Mouse (Mus musculus) thymus, postnatal 14 days (tissue): ENCODE measurements around the gene Acaa1a.
"Not testable (repeated sequence)": the region's sequence is repeated elsewhere in the genome, so short reads cannot be mapped to it uniquely, and the experiment has no call there.

Experiments used
- DNase-seq: peaks from one replicate; pipeline ENCODE4 v3.0.0; 2021

Acaa1a gene

GRCm38 (mm10) chr9:119340212-119340580 lies 720 bp downstream of the Acaa1a start:
- DNase-seq: no peak

GRCm38 (mm10) chr9:119340909-119341816 lies 1.7 kb downstream of the Acaa1a start, which contains the start of gene Myd88:
Myd88 (minus strand) TSS chr9:119341411.
- peak; percentile 94 for DNase-seq

GRCm38 (mm10) chr9:119342728-119343127 lies 3.3 kb downstream of the Acaa1a start:
- DNase-seq: no peak

GRCm38 (mm10) chr9:119346376-119346775 lies 6.9 kb downstream of the Acaa1a start:
- no peak for DNase-seq

- DNase-seq: no peak
Measured at GRCm38 (mm10) chr9:119350531-119350930, 11.1 kb downstream of the Acaa1a start.

- no peak for DNase-seq
Measured at GRCm38 (mm10) chr9:119350947-119351705, 11.7 kb downstream of the Acaa1a start.

- DNase-seq: peak; percentile 79
Measured at GRCm38 (mm10) chr9:119352060-119352459, 12.6 kb downstream of the Acaa1a start.

- DNase-seq: no peak
Measured at GRCm38 (mm10) chr9:119353926-119354325, 14.4 kb downstream of the Acaa1a start.

GRCm38 (mm10) chr9:119355943-119356342 lies 16.5 kb downstream of the Acaa1a start:
- DNase-seq: no peak

GRCm38 (mm10) chr9:119357331-119358057 lies 18.0 kb downstream of the Acaa1a start, which contains the start of gene Xylb:
Xylb (plus strand) TSS chr9:119357381.
- peak; percentile 93 for DNase-seq

GRCm38 (mm10) chr9:119358058-119358429 lies 18.6 kb downstream of the Acaa1a start:
- DNase-seq: no peak

GRCm38 (mm10) chr9:119361416-119361815 lies 21.9 kb downstream of the Acaa1a start:
- DNase-seq: no peak

- no peak for DNase-seq
Measured at GRCm38 (mm10) chr9:119363229-119363628, 23.8 kb downstream of the Acaa1a start.

GRCm38 (mm10) chr9:119365284-119365683 lies 25.8 kb downstream of the Acaa1a start, which contains the start of gene Slc22a14:
Slc22a14 (minus strand) TSS chr9:119365553.
- no peak for DNase-seq

- no peak for DNase-seq
Measured at GRCm38 (mm10) chr9:119368367-119368766, 28.9 kb downstream of the Acaa1a start.

GRCm38 (mm10) chr9:119370770-119371169 lies 31.3 kb downstream of the Acaa1a start:
- not testable (repeated sequence) for DNase-seq

GRCm38 (mm10) chr9:119371251-119371650 lies 31.8 kb downstream of the Acaa1a start:
- DNase-seq: no peak

GRCm38 (mm10) chr9:119375008-119375407 lies 35.5 kb downstream of the Acaa1a start:
- no peak for DNase-seq

- DNase-seq: no peak
Measured at GRCm38 (mm10) chr9:119375556-119375955, 36.1 kb downstream of the Acaa1a start.

GRCm38 (mm10) chr9:119378231-119378630 lies 38.8 kb downstream of the Acaa1a start:
- no peak for DNase-seq

- no peak for DNase-seq
Measured at GRCm38 (mm10) chr9:119382603-119383002, 43.1 kb downstream of the Acaa1a start.

GRCm38 (mm10) chr9:119388956-119389355 lies 49.5 kb downstream of the Acaa1a start:
- peak; percentile 14 for DNase-seq

GRCm38 (mm10) chr9:119390214-119390613 lies 50.7 kb downstream of the Acaa1a start:
- no peak for DNase-seq
